Mouse (Mus musculus) right cerebral cortex, adult 18-20 months (tissue): ENCODE results near the gene Tpsb2.

Source experiments
- DNase-seq: peaks from one replicate; pipeline ENCODE4 v3.0.0; 2022; ENCODE audit warnings: mixed read lengths

The Tpsb2 gene

GRCm38 (mm10) chr17:25408302-25408999, 42.3 kb downstream of the Tpsb2 start:
- DNase-seq: no peak

GRCm38 (mm10) chr17:25409621-25410020, 43.5 kb downstream of the Tpsb2 start:
- DNase-seq: no peak

- no peak for DNase-seq
Observed at GRCm38 (mm10) chr17:25410180-25410579, 44.1 kb downstream of the Tpsb2 start.

GRCm38 (mm10) chr17:25410786-25411185, 44.7 kb downstream of the Tpsb2 start:
- DNase-seq: no peak

- peak; percentile 77 for DNase-seq
Observed at GRCm38 (mm10) chr17:25411251-25411650, 45.1 kb downstream of the Tpsb2 start.

GRCm38 (mm10) chr17:25414209-25414608, 48.1 kb downstream of the Tpsb2 start:
- no peak for DNase-seq

- DNase-seq: no peak
Observed at GRCm38 (mm10) chr17:25414917-25415316, 48.8 kb downstream of the Tpsb2 start.

GRCm38 (mm10) chr17:25415421-25415913, 49.4 kb downstream of the Tpsb2 start:
- DNase-seq: no peak

GRCm38 (mm10) chr17:25416219-25416618, 50.1 kb downstream of the Tpsb2 start:
- no peak for DNase-seq

- DNase-seq: no peak
Observed at GRCm38 (mm10) chr17:25417990-25418389, 51.9 kb downstream of the Tpsb2 start.
